In genomic region chr6:23647627-23648247, GRCm38 (mm10) we compare ENCODE assay signal across 11 mouse cellular contexts. TPM values are rescaled to one million over a fixed set of nuclear protein-coding genes. Genes with fewer than 3 reads are reported as not detected.
DNase-seq lines count a peak whose midpoint lies in the region; ATAC-seq and TF ChIP-seq lines count a peak whose summit lies in the region.
"Had no signal": no experiment of that assay in that cellular context is flagged by ENCODE, and none has a peak within 500 bp of the region (broad histone marks: within the 10 kb centered on the region; RNA-seq: fewer than 3 reads in every experiment).

No protein-coding gene starts in this region.

- H3K4me3 ChIP-seq in left cerebral cortex, adult 2 months: no peak overlapping the region
- H3K4me3 ChIP-seq in lung, embryonic 16.5 days (ENCODE audit: low read length): no peak overlapping the region
- H3K4me3 ChIP-seq: heart, embryonic 13.5 days had no signal

- H3K9ac ChIP-seq in lung, embryonic 16.5 days (ENCODE audit: low read length): no peak overlapping the region
- H3K9ac ChIP-seq: heart, embryonic 13.5 days had no signal

- H3K4me1 ChIP-seq in lung, embryonic 16.5 days (replicated peaks; ENCODE audit: control insufficient read depth, insufficient read depth, low read length): 0 out of 2 replicates have a peak, but pooled peaks cover 2% of the 10 kb centered on the region
- H3K4me1 ChIP-seq: heart, embryonic 13.5 days had no signal

- peak; percentile 53 for DNase-seq in cerebellum, adult 9-10 months
- no peak for DNase-seq in cerebellum, postnatal 4 days (ENCODE audit: low spot score in 2 of 2)
- DNase-seq in left cerebral cortex, postnatal 4 days: peak; percentile 29
- no peak for DNase-seq in left cerebral cortex, adult 2 months (ENCODE audit: extremely low spot score in 1 of 2, low spot score in 2 of 2)
- DNase-seq in cerebellum, postnatal 25 days: peak; percentile 37 to 70
- no peak for DNase-seq in thymus, postnatal 10 days (ENCODE audit: low spot score in 2 of 2)

- no peaks in the 10 kb centered on the region for H3K9me3 ChIP-seq in lung, embryonic 16.5 days (ENCODE audit: control insufficient read depth, low read length)
- H3K9me3 ChIP-seq: heart, embryonic 13.5 days had no signal

- no peaks in the 10 kb centered on the region for H3K36me3 ChIP-seq in lung, embryonic 16.5 days (ENCODE audit: control insufficient read depth, insufficient read depth, low read length)
- H3K36me3 ChIP-seq: heart, embryonic 13.5 days had no signal

- ATAC-seq in lung, embryonic 16.5 days (ENCODE audit: low read depth): peak; percentile 71
- ATAC-seq in monocyte, adult 5-6 weeks (replicated peaks; ENCODE audit: insufficient number of reproducible peaks, low FRiP score, low TSS enrichment, poor library complexity, severe bottlenecking): no peak

- intact Hi-C loops in left cerebral cortex, postnatal 4 days (cut with DNase I): no loop called here
- intact Hi-C loops in left cerebral cortex, adult 2 months (cut with DNase I): no loop called here

- no peaks in the 10 kb centered on the region for H3K27me3 ChIP-seq in lung, embryonic 16.5 days (ENCODE audit: control insufficient read depth, insufficient read depth, low read depth, low read length)
- H3K27me3 ChIP-seq: heart, embryonic 13.5 days had no signal

- WGBS in lung, embryonic 16.5 days: 39% methylated on average over 7 of the region's 7 CpGs

- no peak overlapping the region for H3K4me2 ChIP-seq in lung, embryonic 16.5 days (ENCODE audit: low read depth, low read length)
- H3K4me2 ChIP-seq: heart, embryonic 13.5 days had no signal

- no peak for TF ChIP-seq CTCF in left cerebral cortex, adult 2 months (IDR thresholded peaks at IDR 0.05)

- no peak overlapping the region for H3K27ac ChIP-seq in left cerebral cortex, adult 2 months
- H3K27ac ChIP-seq in lung, embryonic 16.5 days (ENCODE audit: low read length): peak overlapping the region; percentile 19; the same call in 1 of the 2 replicates
- H3K27ac ChIP-seq: heart, embryonic 13.5 days had no signal

RNA-seq across cellular contexts. Expression of gene Rnf133, which starts 2.4 kb away (rescaled TPM):
- total RNA-seq in left cerebral cortex, postnatal 4 days (2021): 1 to 10 TPM in 1 of 2 experiments, under 1 TPM in 1; 0.70 to 1.2 TPM
- total RNA-seq in left cerebral cortex, adult 2 months (2021): 1 to 10 TPM in 1 of 2 experiments, under 1 TPM in 1; 0.79 to 1.6 TPM
- polyA plus RNA-seq in lung, embryonic 16.5 days (2015; fragmentation: Nextera tagmentation; extraction: Ambion mirVana): not detected in 2 replicates
- 0.68 TPM in 1 of 3 replicates, not detected in the others for total RNA-seq in monocyte, adult 5-6 weeks (2017)
- polyA plus RNA-seq: C2C12; heart, embryonic 13.5 days; stomach, embryonic 14.5 days had no signal

RNA-seq across cellular contexts. Expression of gene Rnf148, which starts 7.2 kb away (rescaled TPM):
- under 1 TPM; 0.72 to 0.77 TPM for total RNA-seq in left cerebral cortex, postnatal 4 days (2021)
- total RNA-seq in left cerebral cortex, adult 2 months (2021): 1 to 10 TPM; 1.1 to 1.2 TPM
- polyA plus RNA-seq in lung, embryonic 16.5 days (2015; fragmentation: Nextera tagmentation; extraction: Ambion mirVana): not detected in 2 replicates
- not detected in 3 replicates for total RNA-seq in monocyte, adult 5-6 weeks (2017)
- polyA plus RNA-seq: C2C12; heart, embryonic 13.5 days; stomach, embryonic 14.5 days had no signal

Comparison
In these comparisons a context has a peak if more than half of its experiments do, and no peak if none do; other contexts are left out.
1. DNase-seq: peak in cerebellum, adult 9-10 months (single experiment), left cerebral cortex, postnatal 4 days (single experiment) and cerebellum, postnatal 25 days (2 of 2); none in cerebellum, postnatal 4 days (0 of 2), left cerebral cortex, adult 2 months (0 of 2) and thymus, postnatal 10 days (0 of 2).